Mouse (Mus musculus): ENCODE data around the gene Slc30a6. TPM values are rescaled to one million over a fixed set of nuclear protein-coding genes. Genes with fewer than 3 reads are reported as not detected.

Slc30a6 gene
- polyA plus RNA-seq (2015; fragmentation: Nextera tagmentation; extraction: Ambion mirVana) = 17.2 and 18.8 TPM in 2 replicates

GRCm38 (mm10) chr17:74395383-74396065 lies at the start of gene Slc30a6:
TSS of gene Slc30a6 (plus strand) at chr17:74395608.

GRCm38 (mm10) chr17:74458711-74459408 lies 63.5 kb downstream of the Slc30a6 start, which contains the start of gene Nlrc4:
TSS of gene Nlrc4 (minus strand) at chr17:74459142.

Other genes starting within 250 kb of the Slc30a6 start
- gene Memo1, start 100.1 kb upstream of the Slc30a6 start, polyA plus RNA-seq (2015; fragmentation: Nextera tagmentation; extraction: Ambion mirVana) = 139 and 151 TPM in 2 replicates
- gene Dpy30, start 71.7 kb upstream of the Slc30a6 start, polyA plus RNA-seq (2015; fragmentation: Nextera tagmentation; extraction: Ambion mirVana) = 192 and 217 TPM in 2 replicates
- gene Spast, start 56.6 kb upstream of the Slc30a6 start, polyA plus RNA-seq (2015; fragmentation: Nextera tagmentation; extraction: Ambion mirVana) = 8.4 and 8.6 TPM in 2 replicates
- gene Nlrc4, start 63.5 kb downstream of the Slc30a6 start, polyA plus RNA-seq (2015; fragmentation: Nextera tagmentation; extraction: Ambion mirVana) = 0.78 and 0.93 TPM in 2 replicates
- gene Yipf4, start 93.9 kb downstream of the Slc30a6 start, polyA plus RNA-seq (2015; fragmentation: Nextera tagmentation; extraction: Ambion mirVana) = 77.5 and 81.0 TPM in 2 replicates
- gene Birc6, start 132.7 kb downstream of the Slc30a6 start, polyA plus RNA-seq (2015; fragmentation: Nextera tagmentation; extraction: Ambion mirVana) = 70.1 and 72.1 TPM in 2 replicates